Comparison of ENCODE assay signal across 8 mouse cellular contexts in genomic region chr16:16870241-16870616, GRCm38 (mm10). TPM values are rescaled to one million over a fixed set of nuclear protein-coding genes. Genes with fewer than 3 reads are reported as not detected.
DNase-seq lines count a peak whose midpoint lies in the region; ATAC-seq and TF ChIP-seq lines count a peak whose summit lies in the region.

No protein-coding gene starts in this region.

- WGBS in kidney, embryonic 16.5 days = 36% methylated on average over 7 of the region's 7 CpGs
- WGBS in hindbrain, embryonic 14.5 days = 35% methylated on average over 7 of the region's 7 CpGs
- WGBS in midbrain, embryonic 15.5 days = 35% methylated on average over 7 of the region's 7 CpGs

- no peak for TF ChIP-seq CTCF in cortical plate, adult 2 months (IDR thresholded peaks at IDR 0.05; ENCODE audit: extremely low read depth, insufficient read depth, low read length)

- TF ChIP-seq POLR2A in cortical plate, adult 2 months (IDR thresholded peaks at IDR 0.05; ENCODE audit: extremely low read depth, insufficient read depth, low read length) = no peak

- ATAC-seq in kidney, embryonic 16.5 days (ENCODE audit: low FRiP score, low TSS enrichment) = peak; percentile 11
- peak; percentile 56 for ATAC-seq in hindbrain, embryonic 14.5 days (ENCODE audit: low FRiP score)
- ATAC-seq in midbrain, embryonic 15.5 days (replicated peaks) = peak; percentile 75

- no peak for DNase-seq in kidney, postnatal 25 days
- DNase-seq in hindbrain, embryonic 14.5 days (ENCODE audit: low spot score) = no peak
- DNase-seq in adrenal gland, postnatal 14 days = no peak
- DNase-seq in left cerebral cortex, postnatal 25 days (ENCODE audit: low spot score in 2 of 2) = no peak
- DNase-seq in adrenal gland, postnatal 4 days (ENCODE audit: low spot score in 2 of 2) = no peak

- H3K4me2 ChIP-seq in kidney, embryonic 16.5 days (replicated peaks; ENCODE audit: low read depth, low read length) = peak overlapping the region; percentile 65
- H3K4me2 ChIP-seq in hindbrain, embryonic 14.5 days (replicated peaks) = peak overlapping the region; percentile 50
- peak overlapping the region; percentile 61 for H3K4me2 ChIP-seq in midbrain, embryonic 15.5 days

- intact Hi-C loops in left cerebral cortex, postnatal 25 days (cut with DNase I) = loop anchor here (5.0 to 10.0 kb wide), 3 partner anchors 273 to 568 kb away; partner anchors contain the start of genes Dnm1l and Yars2

- peaks cover 4% of the 10 kb centered on the region for H3K36me3 ChIP-seq in kidney, embryonic 16.5 days (ENCODE audit: insufficient read depth, low read length)
- peaks cover 3% of the 10 kb centered on the region; the same call in 1 of the 2 replicates for H3K36me3 ChIP-seq in hindbrain, embryonic 14.5 days (replicated peaks; ENCODE audit: control insufficient read depth, insufficient read depth)
- 0 out of 2 replicates have a peak, but pooled peaks cover 4% of the 10 kb centered on the region for H3K36me3 ChIP-seq in midbrain, embryonic 15.5 days (replicated peaks)

- H3K9ac ChIP-seq in kidney, embryonic 16.5 days (replicated peaks; ENCODE audit: low read length) = peak overlapping the region; percentile 84; the same call in 1 of the 2 replicates
- peak overlapping the region; percentile 82; the same call in 1 of the 2 replicates for H3K9ac ChIP-seq in hindbrain, embryonic 14.5 days
- H3K9ac ChIP-seq in midbrain, embryonic 15.5 days = no peak overlapping the region

- no peaks in the 10 kb centered on the region for H3K27me3 ChIP-seq in kidney, embryonic 16.5 days (ENCODE audit: insufficient read depth, low read length)
- no peaks in the 10 kb centered on the region for H3K27me3 ChIP-seq in hindbrain, embryonic 14.5 days (ENCODE audit: control insufficient read depth, insufficient read depth, low read length)
- no peaks in the 10 kb centered on the region for H3K27me3 ChIP-seq in midbrain, embryonic 15.5 days (replicated peaks)

- peak overlapping the region; percentile 72 for H3K4me3 ChIP-seq in kidney, embryonic 16.5 days (ENCODE audit: low read length)
- H3K4me3 ChIP-seq in cortical plate, adult 2 months (ENCODE audit: insufficient read depth, low read length) = peak overlapping the region; percentile 73; the same call in 1 of the 2 replicates
- peak overlapping the region; percentile 66 for H3K4me3 ChIP-seq in hindbrain, embryonic 14.5 days (replicated peaks; ENCODE audit: low read length)
- H3K4me3 ChIP-seq in midbrain, embryonic 15.5 days = peak overlapping the region; percentile 69

- peaks cover 6% of the 10 kb centered on the region for H3K4me1 ChIP-seq in kidney, embryonic 16.5 days (ENCODE audit: insufficient read depth, low read length)
- H3K4me1 ChIP-seq in cortical plate, adult 2 months (ENCODE audit: control insufficient read depth, insufficient read depth, low read length) = no peaks in the 10 kb centered on the region; the same call in 1 of the 2 replicates
- H3K4me1 ChIP-seq in hindbrain, embryonic 14.5 days (replicated peaks; ENCODE audit: control insufficient read depth, insufficient read depth, low read length) = peaks cover 8% of the 10 kb centered on the region
- peaks cover 17% of the 10 kb centered on the region for H3K4me1 ChIP-seq in midbrain, embryonic 15.5 days

- H3K9me3 ChIP-seq in kidney, embryonic 16.5 days (ENCODE audit: low read length) = no peaks in the 10 kb centered on the region
- no peaks in the 10 kb centered on the region for H3K9me3 ChIP-seq in hindbrain, embryonic 14.5 days (ENCODE audit: control insufficient read depth, low read length)
- H3K9me3 ChIP-seq in midbrain, embryonic 15.5 days = no peaks in the 10 kb centered on the region

- peak overlapping the region; percentile 96 for H3K27ac ChIP-seq in kidney, embryonic 16.5 days (ENCODE audit: low read length)
- H3K27ac ChIP-seq in cortical plate, adult 2 months (ENCODE audit: insufficient read depth, low read length) = no peak overlapping the region
- peak overlapping the region; percentile 91 for H3K27ac ChIP-seq in hindbrain, embryonic 14.5 days
- H3K27ac ChIP-seq in midbrain, embryonic 15.5 days = peak overlapping the region; percentile 92

RNA-seq across cellular contexts. Expression of gene Top3b, which starts 0.3 kb away (rescaled TPM):
- 73.0 and 77.2 TPM in 2 replicates for polyA plus RNA-seq in kidney, embryonic 16.5 days (2015; fragmentation: Nextera tagmentation; extraction: Ambion mirVana)
- 81.7 and 86.5 TPM in 2 replicates for polyA plus RNA-seq in cortical plate, adult 2 months (2012; rRNA removed)
- polyA plus RNA-seq in hindbrain, embryonic 14.5 days (2014; fragmentation: Nextera tagmentation; extraction: Ambion mirVana) = 63.5 and 77.7 TPM in 2 replicates
- 78.7 and 82.8 TPM in 2 replicates for polyA plus RNA-seq in midbrain, embryonic 15.5 days (2015; fragmentation: Nextera tagmentation; extraction: Ambion mirVana)
- 57.0 and 72.3 TPM in 2 replicates for total RNA-seq in adrenal gland, postnatal 14 days (2021)
- 10 to 100 TPM; 53.6 to 65.1 TPM for total RNA-seq in left cerebral cortex, postnatal 25 days (2021)
- total RNA-seq in adrenal gland, postnatal 4 days (2021) = 10 to 100 TPM; 83.5 to 93.2 TPM

RNA-seq across cellular contexts. Expression of gene Vpreb1, which starts 0.4 kb away (rescaled TPM):
- 2.4 and 2.5 TPM in 2 replicates for polyA plus RNA-seq in kidney, embryonic 16.5 days (2015; fragmentation: Nextera tagmentation; extraction: Ambion mirVana)
- polyA plus RNA-seq in cortical plate, adult 2 months (2012; rRNA removed) = 0.38 and 0.47 TPM in 2 replicates
- polyA plus RNA-seq in hindbrain, embryonic 14.5 days (2014; fragmentation: Nextera tagmentation; extraction: Ambion mirVana) = 0.80 TPM in 1 of 2 replicates, not detected in the other
- 1.1 TPM in 2 replicates for polyA plus RNA-seq in midbrain, embryonic 15.5 days (2015; fragmentation: Nextera tagmentation; extraction: Ambion mirVana)
- 1.5 TPM in 1 of 2 replicates, not detected in the other for total RNA-seq in adrenal gland, postnatal 14 days (2021)
- not detected for total RNA-seq in left cerebral cortex, postnatal 25 days (2021)
- under 1 TPM in 1 of 2 experiments, not detected in 1; 0.87 TPM for total RNA-seq in adrenal gland, postnatal 4 days (2021)

RNA-seq across cellular contexts. Expression of gene Igll1, which starts 6.4 kb away (rescaled TPM):
- 0.46 TPM in 1 of 2 replicates, not detected in the other for polyA plus RNA-seq in kidney, embryonic 16.5 days (2015; fragmentation: Nextera tagmentation; extraction: Ambion mirVana)
- polyA plus RNA-seq in cortical plate, adult 2 months (2012; rRNA removed) = not detected in 2 replicates
- polyA plus RNA-seq in hindbrain, embryonic 14.5 days (2014; fragmentation: Nextera tagmentation; extraction: Ambion mirVana) = not detected in 2 replicates
- polyA plus RNA-seq in midbrain, embryonic 15.5 days (2015; fragmentation: Nextera tagmentation; extraction: Ambion mirVana) = 0.20 TPM in 1 of 2 replicates, not detected in the other
- total RNA-seq in adrenal gland, postnatal 14 days (2021) = 0.41 TPM in 1 of 2 replicates, not detected in the other
- total RNA-seq in left cerebral cortex, postnatal 25 days (2021) = not detected
- total RNA-seq in adrenal gland, postnatal 4 days (2021) = not detected

RNA-seq across cellular contexts. Expression of gene Ppm1f, which starts 26.0 kb away (rescaled TPM):
- 37.7 TPM in 2 replicates for polyA plus RNA-seq in kidney, embryonic 16.5 days (2015; fragmentation: Nextera tagmentation; extraction: Ambion mirVana)
- 41.7 and 43.9 TPM in 2 replicates for polyA plus RNA-seq in cortical plate, adult 2 months (2012; rRNA removed)
- 20.3 and 22.1 TPM in 2 replicates for polyA plus RNA-seq in hindbrain, embryonic 14.5 days (2014; fragmentation: Nextera tagmentation; extraction: Ambion mirVana)
- polyA plus RNA-seq in midbrain, embryonic 15.5 days (2015; fragmentation: Nextera tagmentation; extraction: Ambion mirVana) = 29.6 and 30.7 TPM in 2 replicates
- 37.8 and 39.0 TPM in 2 replicates for total RNA-seq in adrenal gland, postnatal 14 days (2021)
- total RNA-seq in left cerebral cortex, postnatal 25 days (2021) = 10 to 100 TPM; 44.8 to 50.9 TPM
- 10 to 100 TPM; 41.4 to 44.5 TPM for total RNA-seq in adrenal gland, postnatal 4 days (2021)

RNA-seq across cellular contexts. Expression of gene Spag6l, which starts 41.0 kb away (rescaled TPM):
- 0.95 and 1.2 TPM in 2 replicates for polyA plus RNA-seq in kidney, embryonic 16.5 days (2015; fragmentation: Nextera tagmentation; extraction: Ambion mirVana)
- 4.0 and 4.9 TPM in 2 replicates for polyA plus RNA-seq in cortical plate, adult 2 months (2012; rRNA removed)
- polyA plus RNA-seq in hindbrain, embryonic 14.5 days (2014; fragmentation: Nextera tagmentation; extraction: Ambion mirVana) = 18.3 and 21.6 TPM in 2 replicates
- 21.4 and 21.7 TPM in 2 replicates for polyA plus RNA-seq in midbrain, embryonic 15.5 days (2015; fragmentation: Nextera tagmentation; extraction: Ambion mirVana)
- 0.44 and 0.53 TPM in 2 replicates for total RNA-seq in adrenal gland, postnatal 14 days (2021)
- total RNA-seq in left cerebral cortex, postnatal 25 days (2021) = 1 to 10 TPM; 6.3 to 7.4 TPM
- total RNA-seq in adrenal gland, postnatal 4 days (2021) = 1 to 10 TPM in 1 of 2 experiments, under 1 TPM in 1; 0.54 to 1.3 TPM

Comparison
In these comparisons a context has a peak if more than half of its experiments do, and no peak if none do; other contexts are left out.
1. ATAC-seq: peak in every context shown above with its lines; median percentile 75 in midbrain, embryonic 15.5 days; 56 in hindbrain, embryonic 14.5 days; 11 in kidney, embryonic 16.5 days.